Mouse (Mus musculus) left cerebral cortex, adult 9 months (tissue): ENCODE results near the gene Tm4sf1.

ENCODE experiments used
- DNase-seq, 2 experiments: peaks; one replicate each; pipeline ENCODE4 v3.0.0; 2022; ENCODE audit warnings: low spot score in 2 of 2

The Tm4sf1 gene

GRCm38 (mm10) chr3:57287854-57288720 is 13.7 kb downstream of the Tm4sf1 start:
- DNase-seq, result no peak

DNA sequence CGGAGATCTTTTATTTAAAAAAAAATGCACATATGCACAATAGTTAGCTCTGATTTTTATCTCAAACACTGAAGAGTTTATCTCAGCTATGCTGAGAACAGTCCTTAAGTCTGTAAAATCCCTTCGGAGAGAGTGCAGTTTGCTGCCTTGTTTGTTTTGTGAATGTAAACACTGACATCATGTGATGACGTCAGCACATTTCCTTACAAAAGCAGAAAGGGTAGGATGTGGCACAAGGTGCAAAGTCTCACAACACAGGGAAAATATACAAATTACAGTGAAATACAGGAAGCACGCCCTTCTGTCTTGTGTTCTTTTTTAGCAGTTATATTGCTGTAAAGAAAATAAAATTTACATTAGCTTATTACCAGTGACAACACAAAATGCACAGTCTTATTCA is 14.3 kb downstream of the Tm4sf1 start:
- no peak for DNase-seq

GRCm38 (mm10) chr3:57278225-57278624 is 23.6 kb downstream of the Tm4sf1 start:
- DNase-seq, result no peak

DNA sequence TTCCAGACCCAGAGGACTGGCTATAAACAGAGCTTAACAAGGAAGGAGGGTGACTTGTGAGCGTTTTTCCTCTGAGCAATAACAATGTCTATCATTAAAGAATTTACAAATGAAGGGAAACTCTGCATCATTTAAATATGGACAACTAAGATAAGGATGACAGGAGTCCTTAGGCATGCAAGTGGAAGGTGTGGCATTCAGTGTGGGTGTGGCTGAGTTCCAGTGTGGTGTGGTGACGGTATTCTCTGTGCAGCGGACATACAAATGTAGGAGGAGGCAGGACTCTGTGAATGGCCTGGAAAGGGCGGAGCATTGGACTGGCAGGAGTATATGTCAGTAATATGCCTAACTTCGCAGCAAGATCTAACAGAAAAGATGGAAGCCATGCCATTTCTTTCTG is 24.3 kb downstream of the Tm4sf1 start:
- no peak for DNase-seq

- DNase-seq, result no peak
These were observed 25.0 kb downstream of the Tm4sf1 start for GRCm38 (mm10) chr3:57276821-57277220.

GRCm38 (mm10) chr3:57268994-57269393 is 32.8 kb downstream of the Tm4sf1 start:
- no peak for DNase-seq

- DNase-seq, result peak in 1 of 2 experiments; percentile 51
These were observed 34.1 kb downstream of the Tm4sf1 start for GRCm38 (mm10) chr3:57267559-57268173.

DNA sequence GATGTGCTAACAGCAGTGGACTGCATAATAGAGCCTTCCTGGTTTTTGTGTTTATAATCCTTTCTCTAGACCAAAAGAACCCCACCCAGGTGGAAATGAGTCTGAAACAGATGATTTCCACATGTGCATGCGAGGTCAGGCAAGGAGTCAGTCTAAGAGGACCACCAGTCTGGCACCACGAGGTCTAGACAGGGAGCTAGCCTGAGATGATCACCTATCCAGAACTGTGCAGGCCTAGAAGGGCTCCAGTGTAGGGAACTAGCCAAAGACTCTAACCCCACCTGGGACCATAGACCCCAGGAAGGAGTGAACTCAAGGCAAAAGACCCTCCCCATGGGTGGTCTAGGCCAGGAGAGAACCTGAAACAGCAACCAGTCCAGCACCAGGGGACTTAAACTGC is 48.7 kb downstream of the Tm4sf1 start:
- DNase-seq, result no peak

DNA sequence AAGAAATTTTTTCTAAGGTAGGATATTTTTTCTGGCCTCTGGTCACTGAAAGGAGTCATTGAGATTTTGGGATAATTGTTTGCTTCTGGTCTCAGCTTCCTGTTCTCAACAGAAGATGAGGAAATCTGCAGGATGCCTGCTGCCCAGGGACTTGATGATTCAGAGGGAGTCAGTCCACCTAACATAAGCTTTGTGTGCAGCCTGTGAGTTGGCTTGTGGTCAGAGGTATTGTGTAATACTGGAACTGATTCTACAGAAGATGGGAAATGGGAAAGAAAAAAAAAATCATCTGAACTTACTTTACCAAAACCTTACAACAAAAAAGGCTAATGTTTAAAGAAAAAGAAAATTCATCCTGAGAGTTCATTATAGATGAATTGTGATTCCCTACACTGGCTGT is 49.2 kb downstream of the Tm4sf1 start:
- no peak for DNase-seq

DNA sequence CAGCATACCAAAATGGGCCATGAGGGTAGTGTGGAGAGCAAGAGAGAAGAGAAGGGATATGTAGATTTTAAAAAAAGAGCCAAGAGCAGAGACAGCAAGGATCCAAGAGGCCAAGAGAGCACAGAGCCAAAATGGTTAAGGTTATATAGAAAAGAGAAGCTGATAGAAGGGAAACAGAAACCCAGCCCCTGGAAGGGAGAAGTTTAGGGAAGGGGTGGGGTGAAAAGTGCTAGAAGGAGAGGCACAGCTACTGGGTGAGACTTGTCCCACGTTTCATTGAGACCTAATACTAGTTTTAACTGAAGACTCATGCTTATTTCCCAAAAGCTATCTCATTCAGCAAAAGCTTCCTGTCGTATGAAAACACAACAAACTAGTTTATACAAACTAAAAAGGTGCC is 56.5 kb downstream of the Tm4sf1 start:
- no peak for DNase-seq
